Mouse (Mus musculus): ENCODE results near the gene Tcaf2. TPM values are rescaled to one million over a fixed set of nuclear protein-coding genes. Genes with fewer than 3 reads are reported as not detected.

Tcaf2 gene
- polyA plus RNA-seq, 3 experiments from 2014 or later: 0.12 TPM; not detected in 2

Other genes starting within 250 kb of the Tcaf2 start
- not detected for gene Tas2r143, start 245.0 kb downstream of the Tcaf2 start, polyA plus RNA-seq (2017; shearing (Covaris generic))
- gene Tas2r135, start 239.8 kb downstream of the Tcaf2 start, polyA plus RNA-seq (2017; shearing (Covaris generic)): not detected
- gene Tas2r126, start 210.7 kb downstream of the Tcaf2 start, polyA plus RNA-seq (2017; shearing (Covaris generic)): not detected
- gene Olfr458, start 180.1 kb downstream of the Tcaf2 start, polyA plus RNA-seq (2017; shearing (Covaris generic)): not detected
- gene Olfr457, start 168.9 kb downstream of the Tcaf2 start, polyA plus RNA-seq (2017; shearing (Covaris generic)): under 1 TPM in 1 of 3 experiments, not detected in 2; 0.15 TPM
- gene Olfr456, start 158.0 kb downstream of the Tcaf2 start, polyA plus RNA-seq (2017; shearing (Covaris generic)): not detected
- gene Olfr455, start 97.7 kb downstream of the Tcaf2 start, polyA plus RNA-seq (2017; shearing (Covaris generic)): not detected
- not detected for gene Tcaf3, start 47.6 kb downstream of the Tcaf2 start, polyA plus RNA-seq (2017; shearing (Covaris generic))
- under 1 TPM in 2 of 3 experiments, not detected in 1; 0.19 to 0.38 TPM for gene Tcaf1, start 64.8 kb upstream of the Tcaf2 start, polyA plus RNA-seq (2017; shearing (Covaris generic))
- not detected for gene Olfr453, start 94.1 kb upstream of the Tcaf2 start, polyA plus RNA-seq (2017; shearing (Covaris generic))
- not detected for gene Olfr38, start 111.2 kb upstream of the Tcaf2 start, polyA plus RNA-seq (2017; shearing (Covaris generic))
- not detected for gene Olfr452, start 139.8 kb upstream of the Tcaf2 start, polyA plus RNA-seq (2017; shearing (Covaris generic))
- not detected for gene Olfr450, start 166.7 kb upstream of the Tcaf2 start, polyA plus RNA-seq (2017; shearing (Covaris generic))
- gene Olfr449, start 189.1 kb upstream of the Tcaf2 start, polyA plus RNA-seq (2017; shearing (Covaris generic)): not detected
- not detected for gene Olfr448, start 245.2 kb upstream of the Tcaf2 start, polyA plus RNA-seq (2017; shearing (Covaris generic))